Mouse (Mus musculus): ENCODE results near the gene Terb2. TPM values are rescaled to one million over a fixed set of nuclear protein-coding genes. Genes with fewer than 3 reads are reported as not detected.

Gene Terb2
- polyA plus RNA-seq, 1 experiment: not detected

DNA sequence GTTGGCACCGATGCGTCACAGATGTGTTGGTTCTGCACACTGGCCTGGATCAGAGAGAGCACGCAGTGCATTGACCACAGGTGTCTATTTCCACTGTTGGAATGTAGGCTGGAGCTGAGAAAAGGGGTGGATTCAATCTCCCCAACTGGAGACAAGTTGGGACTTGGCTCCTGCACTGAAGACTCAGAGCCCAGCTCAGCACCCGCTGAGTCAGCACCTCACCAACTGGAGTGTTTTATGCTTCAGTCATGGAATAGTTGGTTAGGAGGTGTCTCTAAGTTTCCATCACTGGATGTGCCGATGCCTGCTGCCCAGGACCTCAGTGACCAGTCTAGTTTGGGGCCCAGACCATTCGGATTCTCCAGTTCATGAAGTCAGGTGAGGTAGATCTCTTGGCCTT, 44.3 kb downstream of the Terb2 start:
- DNase-seq (ENCODE audit: extremely low spot score in 1 of 2, low spot score in 1 of 2): no peak

DNA sequence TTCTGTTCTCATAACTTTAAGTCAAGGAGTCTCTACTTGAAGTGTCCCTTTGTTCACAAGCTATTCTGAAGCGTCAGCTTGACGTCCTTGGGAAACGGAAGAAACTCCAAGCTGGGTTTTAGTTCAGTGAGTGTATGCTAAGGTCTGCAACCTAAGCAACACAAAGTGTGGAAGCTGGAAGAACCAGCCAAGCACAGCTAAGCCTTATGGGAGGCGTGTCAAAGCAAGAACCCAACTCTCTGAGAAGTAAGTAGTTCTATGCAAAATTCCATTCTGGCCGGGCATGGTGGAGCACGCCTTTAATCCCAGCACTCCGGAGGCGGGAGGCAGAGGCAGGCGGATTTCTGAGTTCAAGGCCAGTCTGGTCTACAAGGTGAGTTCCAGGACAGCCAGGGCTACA, 45.5 kb downstream of the Terb2 start:
- no peak for DNase-seq (ENCODE audit: extremely low spot score in 1 of 2, low spot score in 1 of 2)

DNA sequence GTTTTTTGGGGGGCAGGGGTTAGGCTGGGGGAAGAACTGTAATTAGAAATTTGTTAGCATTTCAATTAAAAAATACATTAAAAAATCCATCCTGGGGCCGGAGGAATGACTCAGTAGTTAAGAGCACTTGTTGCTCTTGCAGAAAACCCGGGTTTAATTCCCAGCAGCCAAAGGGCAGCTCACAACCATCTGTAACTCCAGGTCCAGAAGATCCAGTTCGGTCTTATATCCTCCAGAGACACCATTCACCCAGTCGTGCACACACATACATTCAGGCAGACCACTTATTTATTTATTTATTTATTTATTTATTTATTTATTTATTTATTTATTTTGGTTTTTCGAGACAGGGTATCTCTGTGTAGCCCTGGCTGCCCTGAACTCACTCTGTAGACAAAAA, 47.3 kb downstream of the Terb2 start:
- no peak for DNase-seq (ENCODE audit: extremely low spot score in 1 of 2, low spot score in 1 of 2)

DNA sequence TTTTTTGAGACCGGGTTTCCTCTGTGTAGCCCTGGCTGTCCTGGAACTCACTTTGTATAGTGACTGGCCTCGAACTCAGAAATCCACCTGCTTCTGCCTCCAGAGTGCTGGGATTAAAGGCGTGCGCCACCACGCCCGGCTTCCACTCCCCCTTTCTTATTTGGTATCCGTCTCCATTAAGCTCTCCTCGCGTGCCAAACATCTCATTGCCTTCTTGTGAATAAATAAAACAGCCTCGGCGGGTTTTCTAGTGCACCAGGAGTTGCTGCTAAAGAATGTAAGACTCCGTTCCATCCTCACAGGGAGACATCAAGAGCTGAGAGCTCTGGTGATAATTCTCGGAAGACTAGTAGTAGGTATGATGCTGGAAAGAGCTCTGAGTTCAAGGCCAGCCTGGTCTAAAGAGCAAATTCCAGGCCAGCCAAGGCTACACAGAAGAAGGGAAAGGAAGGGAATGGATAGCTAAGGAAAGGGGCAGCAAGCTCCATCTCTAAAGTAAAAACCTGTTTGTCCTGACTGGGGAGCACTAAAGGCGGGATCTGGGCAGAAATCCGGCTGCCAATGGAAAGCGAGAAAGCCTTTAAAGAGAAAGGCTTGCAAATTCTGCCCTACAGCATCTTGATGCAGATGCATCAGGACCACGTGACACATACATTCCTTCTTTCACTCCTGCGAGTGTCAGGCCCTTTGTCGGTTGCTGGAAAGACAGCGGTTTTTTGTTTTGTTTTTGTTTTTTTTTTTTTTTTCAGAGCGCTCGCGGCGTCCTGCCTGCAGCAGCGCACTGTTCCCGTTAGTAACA, 47.9 kb downstream of the Terb2 start:
- DNase-seq (ENCODE audit: extremely low spot score in 1 of 2, low spot score in 1 of 2): peak; percentile 17 to 52

DNA sequence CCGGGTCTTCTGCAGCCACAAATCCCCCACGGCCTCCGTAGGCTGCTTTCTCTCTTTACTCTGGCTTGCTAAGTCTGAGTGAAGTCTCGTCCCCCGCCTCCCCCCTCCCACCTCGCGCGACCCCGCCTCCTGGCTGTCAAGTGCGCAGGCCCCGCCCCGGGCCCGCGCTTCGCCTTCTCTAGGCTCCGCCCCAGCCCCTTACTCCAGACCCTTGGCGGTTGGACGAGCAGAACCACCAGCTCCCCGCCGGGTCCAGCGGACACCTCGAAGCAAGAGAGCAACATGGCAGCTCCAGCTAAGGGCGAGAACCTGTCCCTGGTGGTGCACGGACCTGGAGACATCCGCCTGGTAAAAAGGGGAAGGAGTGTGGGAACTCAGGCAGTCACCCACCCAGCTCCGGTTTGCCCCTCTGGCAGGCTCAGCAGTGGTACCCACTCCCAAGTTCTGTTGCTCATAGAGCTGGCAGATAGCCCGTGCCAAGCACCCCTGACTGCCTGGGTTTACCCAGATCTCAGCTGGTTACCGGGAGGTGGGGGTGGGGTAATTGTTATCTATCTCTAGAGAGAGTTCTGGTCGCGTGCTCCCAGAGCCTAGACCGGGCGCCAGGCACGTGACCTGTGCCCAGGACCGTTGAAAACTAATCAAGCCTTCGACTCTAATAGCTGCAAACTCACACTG, 48.7 kb downstream of the Terb2 start, which contains the start of gene Sord:
Sord (plus strand) TSS at position 139 of the 678 bp plus-strand sequence.
- DNase-seq (ENCODE audit: extremely low spot score in 1 of 2, low spot score in 1 of 2): peak; percentile 19 to 65

DNA sequence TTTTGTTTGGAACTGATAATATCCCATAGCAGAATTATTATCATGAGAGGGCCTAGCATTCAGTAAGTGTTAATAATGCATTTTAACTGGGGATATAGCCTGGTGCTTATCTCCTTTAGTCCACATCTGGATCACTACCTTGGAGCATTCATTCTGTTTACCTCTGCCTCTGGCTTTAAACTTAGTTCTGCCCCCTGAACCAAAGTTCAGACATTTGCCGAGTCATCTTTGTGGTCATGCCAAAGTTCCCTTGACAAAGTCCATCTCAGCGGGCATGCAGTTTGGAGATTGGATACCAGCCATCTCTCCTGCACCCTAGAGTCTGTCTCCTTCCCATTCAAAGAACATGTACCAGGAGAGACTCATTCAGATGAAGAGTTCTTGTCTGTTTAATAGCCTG, 49.4 kb downstream of the Terb2 start:
- no peak for DNase-seq (ENCODE audit: extremely low spot score in 1 of 2, low spot score in 1 of 2)

DNA sequence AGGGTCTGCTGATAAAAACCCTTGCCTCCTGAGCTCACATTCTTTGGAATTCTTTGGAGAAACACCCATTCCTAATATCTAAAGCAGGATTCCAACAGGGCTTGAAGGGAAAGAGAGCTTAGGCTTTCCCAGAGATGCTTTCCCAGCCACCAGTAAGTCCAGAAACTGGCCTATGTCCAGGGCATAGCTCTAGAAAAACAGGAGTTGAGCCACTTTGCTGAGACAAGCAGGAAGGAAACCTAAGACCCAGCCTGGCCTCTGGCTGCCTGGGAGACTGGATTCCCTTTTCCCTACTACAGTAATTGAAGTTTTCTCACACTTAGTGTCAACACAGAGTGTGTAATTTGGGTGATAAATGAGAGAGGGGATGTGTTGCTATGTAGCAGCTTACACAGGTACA, 50.2 kb downstream of the Terb2 start:
- DNase-seq (ENCODE audit: extremely low spot score in 1 of 2, low spot score in 1 of 2): no peak

DNA sequence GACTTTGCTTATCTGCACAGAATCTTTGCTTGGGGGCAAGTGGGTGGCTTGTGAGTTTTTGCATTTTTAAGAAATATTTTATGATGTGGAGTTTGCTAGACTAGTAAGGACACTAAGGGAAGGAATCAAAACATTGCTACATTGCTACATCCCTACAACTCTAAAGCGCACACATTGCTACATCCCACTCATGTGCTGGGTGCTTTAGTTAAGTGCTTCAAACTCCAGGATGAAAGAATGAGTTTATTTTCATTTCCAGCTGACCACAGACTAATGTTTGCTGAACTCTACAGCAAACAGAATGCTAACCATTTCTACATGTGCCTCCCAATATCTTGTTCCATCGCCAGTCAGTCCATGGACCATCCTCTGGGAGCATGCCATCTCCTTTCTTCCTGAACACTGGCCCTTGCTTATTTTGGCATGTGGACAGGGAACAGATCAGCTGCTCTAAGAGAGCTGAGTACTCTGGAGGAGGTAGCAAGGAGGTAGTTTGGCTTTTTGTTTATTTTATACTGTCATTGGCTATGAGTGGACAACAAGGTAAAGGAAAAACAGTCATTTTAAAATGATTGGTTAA, 51.9 kb downstream of the Terb2 start:
- DNase-seq (ENCODE audit: extremely low spot score in 1 of 2, low spot score in 1 of 2): no peak

DNA sequence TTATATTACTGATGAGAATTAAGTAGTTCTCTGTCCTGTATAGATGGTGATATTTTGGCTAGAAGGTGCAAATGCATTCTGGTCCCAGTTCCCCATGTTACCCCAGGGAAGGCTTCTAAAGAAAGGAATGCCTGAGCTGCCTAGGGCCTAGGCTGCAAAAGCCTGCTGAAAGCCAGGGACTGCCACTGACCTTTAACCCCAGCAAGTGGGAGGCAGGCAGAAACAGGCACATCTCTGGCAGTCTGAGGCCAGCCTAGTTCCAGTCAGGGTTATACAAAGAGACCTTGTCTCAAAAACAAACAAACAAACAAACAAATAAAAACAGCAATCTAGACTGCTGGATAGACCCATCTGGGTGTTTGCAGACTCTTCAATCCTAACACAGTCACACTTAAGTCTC, 54.7 kb downstream of the Terb2 start:
- DNase-seq (ENCODE audit: extremely low spot score in 1 of 2, low spot score in 1 of 2): no peak

DNA sequence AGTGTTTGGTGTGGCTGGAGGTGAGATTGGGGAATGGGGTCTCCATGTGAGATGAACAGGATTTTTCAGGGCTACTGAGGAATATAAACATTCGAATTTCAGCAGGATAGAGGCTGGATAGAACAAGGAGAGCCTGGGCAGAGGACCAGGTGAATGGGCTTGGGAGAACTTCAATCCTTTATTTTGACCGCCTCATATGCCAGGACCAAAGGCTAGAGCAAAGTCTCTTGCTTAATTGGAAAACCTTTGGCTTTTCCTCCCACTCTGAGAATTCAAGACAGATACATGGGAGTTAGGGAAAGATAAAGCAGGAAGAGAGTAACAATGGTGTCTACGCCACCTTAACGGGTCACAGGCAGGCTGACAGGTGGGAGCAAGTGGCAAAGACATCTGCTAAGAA, 55.2 kb downstream of the Terb2 start:
- no peak for DNase-seq (ENCODE audit: extremely low spot score in 1 of 2, low spot score in 1 of 2)

DNA sequence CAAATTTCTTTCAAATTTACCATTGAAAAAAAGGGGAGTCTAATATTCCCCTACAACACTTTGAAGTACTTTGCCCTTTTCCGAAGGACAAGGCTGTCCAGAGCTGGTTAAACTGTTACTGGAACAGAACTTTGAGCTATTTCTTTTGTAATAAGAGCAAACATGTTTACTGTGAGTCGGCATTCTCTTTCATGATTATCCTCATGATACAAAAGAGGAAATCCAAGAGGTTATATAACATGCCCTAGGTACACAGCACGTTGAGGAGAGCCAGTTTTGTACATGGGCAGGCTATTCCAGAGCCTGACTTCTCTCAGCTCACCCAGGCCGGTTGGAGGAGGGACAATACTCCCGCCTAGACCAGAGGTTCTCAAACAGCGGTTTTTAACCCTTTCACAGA, 55.9 kb downstream of the Terb2 start:
- DNase-seq (ENCODE audit: extremely low spot score in 1 of 2, low spot score in 1 of 2): no peak

DNA sequence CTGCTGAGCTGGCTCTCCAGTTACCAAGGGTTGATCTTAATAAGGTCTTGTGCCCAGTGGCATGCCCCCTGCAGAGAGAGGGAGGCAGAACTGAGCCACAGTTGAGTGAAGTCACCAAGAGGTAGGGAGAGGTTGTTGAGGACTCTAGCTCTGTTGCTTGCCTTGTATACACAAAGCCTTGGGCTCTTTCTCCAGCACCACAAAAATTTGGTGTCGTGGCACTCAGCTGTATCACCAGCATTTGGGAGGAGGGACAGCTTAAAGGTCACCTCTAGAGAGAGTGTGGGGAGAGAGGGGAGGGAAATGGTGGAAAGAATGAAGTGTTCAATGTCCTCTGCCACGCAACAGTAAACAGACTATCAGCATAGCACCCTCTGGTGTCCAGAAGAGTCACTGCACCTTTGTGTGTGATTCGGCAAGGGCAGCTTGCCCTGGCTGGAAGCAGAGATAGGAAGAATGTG, 57.6 kb downstream of the Terb2 start:
- peak; percentile 58 to 88 for DNase-seq (ENCODE audit: extremely low spot score in 1 of 2, low spot score in 1 of 2)

DNA sequence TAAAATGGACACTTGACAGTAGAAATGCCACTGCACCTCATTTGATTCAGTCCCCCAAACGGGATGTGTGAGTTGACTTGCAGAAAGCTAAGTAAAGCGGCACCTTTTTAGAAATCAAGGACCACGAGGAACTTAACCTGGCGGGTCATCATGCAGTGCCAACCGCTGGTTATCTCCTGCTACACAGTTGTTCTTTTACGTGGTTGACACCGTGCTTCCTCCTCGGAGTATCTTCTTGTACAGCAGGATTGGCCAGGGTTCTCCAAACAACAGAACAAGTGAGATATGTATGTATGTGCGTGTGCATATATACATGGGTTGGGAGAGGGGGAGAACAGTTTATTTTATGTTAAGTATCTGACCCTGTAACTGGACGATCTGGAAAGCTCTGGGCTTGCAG, 61.7 kb downstream of the Terb2 start:
- no peak for DNase-seq (ENCODE audit: extremely low spot score in 1 of 2, low spot score in 1 of 2)

DNA sequence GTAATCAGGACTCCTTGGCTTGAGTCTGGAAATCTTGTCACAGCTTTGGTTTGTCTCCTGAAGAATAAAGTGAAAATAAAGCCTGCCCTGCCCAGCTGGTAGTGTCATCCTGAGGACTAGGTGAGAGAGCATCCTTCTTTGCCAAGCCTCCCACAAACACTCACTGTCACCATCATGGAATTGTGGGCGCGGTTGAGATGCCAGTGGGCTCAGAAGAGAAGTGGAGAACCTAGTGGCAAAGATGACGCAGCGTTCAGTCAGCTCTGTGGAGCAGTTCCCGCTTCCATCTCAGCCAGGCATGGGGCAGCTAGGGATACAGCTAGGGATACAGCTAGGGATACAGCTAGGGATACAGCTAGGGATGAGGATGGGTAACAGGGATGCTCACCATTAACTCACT, 69.9 kb downstream of the Terb2 start:
- DNase-seq (ENCODE audit: extremely low spot score in 1 of 2, low spot score in 1 of 2): peak; percentile 11 to 63

Other genes starting within 250 kb of the Terb2 start
- gene Ctdspl2, start 230.3 kb upstream of the Terb2 start, polyA plus RNA-seq (2012; rRNA removed): 15.7 and 16.3 TPM in 2 replicates
- 0.27 and 0.36 TPM in 2 replicates for gene Mageb3, start 230.2 kb upstream of the Terb2 start, polyA plus RNA-seq (2012; rRNA removed)
- 18.4 and 19.8 TPM in 2 replicates for gene Eif3j1, start 157.7 kb upstream of the Terb2 start, polyA plus RNA-seq (2012; rRNA removed)
- 9.5 and 9.9 TPM in 2 replicates for gene Spg11, start 67.9 kb upstream of the Terb2 start, polyA plus RNA-seq (2012; rRNA removed)
- gene B2m, start 38.6 kb upstream of the Terb2 start, polyA plus RNA-seq (2012; rRNA removed): 168 and 176 TPM in 2 replicates
- gene Trim69, start 25.6 kb upstream of the Terb2 start, polyA plus RNA-seq (2012; rRNA removed): 0.06 TPM in 2 replicates
- 0.08 TPM in 1 of 2 replicates, not detected in the other for gene Patl2, start 83 bp upstream of the Terb2 start, polyA plus RNA-seq (2012; rRNA removed)
- 14.4 and 15.9 TPM in 2 replicates for gene Sord, start 48.5 kb downstream of the Terb2 start, polyA plus RNA-seq (2012; rRNA removed)
- gene Duox2, start 112.2 kb downstream of the Terb2 start, polyA plus RNA-seq (2012; rRNA removed): 0.88 and 1.1 TPM in 2 replicates
- 0.23 TPM in 1 of 2 replicates, not detected in the other for gene Duoxa2, start 112.6 kb downstream of the Terb2 start, polyA plus RNA-seq (2012; rRNA removed)
- gene Duoxa1, start 127.5 kb downstream of the Terb2 start, polyA plus RNA-seq (2012; rRNA removed): 0.15 TPM in 1 of 2 replicates, not detected in the other
- 0.04 TPM in 1 of 2 replicates, not detected in the other for gene Duox1, start 129.4 kb downstream of the Terb2 start, polyA plus RNA-seq (2012; rRNA removed)
- gene Shf, start 182.9 kb downstream of the Terb2 start, polyA plus RNA-seq (2012; rRNA removed): 45.1 and 57.6 TPM in 2 replicates
- 0.16 and 0.27 TPM in 2 replicates for gene Slc28a2, start 240.2 kb downstream of the Terb2 start, polyA plus RNA-seq (2012; rRNA removed)

Measured in frontal cortex, adult 2 months (tissue).